Mouse (Mus musculus) embryonic fibroblast, embryonic 13.5 days (primary cell): ENCODE measurements at regions not wholly inside any gene's neighbourhood (a gene's known extent, or its start where the extent isn't known, plus 50 kb on each side); places are given as distances from the start of the nearest gene placed in this dataset.

ENCODE experiments used
- CTCF ChIP-seq: IDR thresholded peaks from 2 replicates; pipeline ENCODE4 v1.5.1; 2011; ENCODE audit warnings: mild to moderate bottlenecking, control low read depth, low read length, moderate library complexity, borderline replicate concordance; ENCODE audit not compliant: insufficient read depth
- POLR2A ChIP-seq: IDR thresholded peaks from 2 replicates; pipeline ENCODE4 v1.6.1; 2011; ENCODE audit warnings: low read depth, mild to moderate bottlenecking, control low read depth, low read length, moderate library complexity

- no peak for TF ChIP-seq CTCF
- no peak for TF ChIP-seq POLR2A
These were observed 326.8 kb upstream of the Zfp703 start for GRCm38 (mm10) chr8:26650287-26650686.
